Mouse (Mus musculus): Measurements from ENCODE around the gene Fabp7. TPM values are rescaled to one million over a fixed set of nuclear protein-coding genes. Genes with fewer than 3 reads are reported as not detected.

Fabp7 gene
- polyA plus RNA-seq, 1 experiment from 2014 or later: 31.2 TPM

DNA sequence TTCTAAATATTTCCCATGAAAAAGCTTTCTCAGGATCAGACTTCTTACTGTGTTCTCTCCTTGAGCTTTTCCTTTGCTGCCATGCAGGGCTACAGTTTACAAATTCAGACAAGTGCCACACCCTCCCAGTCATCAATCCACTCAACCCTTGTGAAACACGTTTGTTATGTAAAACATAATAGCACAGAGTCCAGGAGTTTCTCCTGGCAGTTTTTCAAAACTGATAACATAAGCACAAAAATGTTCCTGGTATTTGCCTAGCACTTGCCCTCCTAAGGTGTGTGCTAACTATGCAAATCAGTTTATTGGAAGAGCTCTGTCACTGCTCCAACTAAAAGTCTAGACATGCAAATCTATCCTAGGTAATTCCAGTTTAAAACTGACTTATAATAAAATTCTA lies 21.6 kb upstream of the Fabp7 start:
- H3K4me2 ChIP-seq (replicated peaks; ENCODE audit: low read depth): no peak overlapping the region
- no peak overlapping the region for H3K9ac ChIP-seq (ENCODE audit: low read length)

DNA sequence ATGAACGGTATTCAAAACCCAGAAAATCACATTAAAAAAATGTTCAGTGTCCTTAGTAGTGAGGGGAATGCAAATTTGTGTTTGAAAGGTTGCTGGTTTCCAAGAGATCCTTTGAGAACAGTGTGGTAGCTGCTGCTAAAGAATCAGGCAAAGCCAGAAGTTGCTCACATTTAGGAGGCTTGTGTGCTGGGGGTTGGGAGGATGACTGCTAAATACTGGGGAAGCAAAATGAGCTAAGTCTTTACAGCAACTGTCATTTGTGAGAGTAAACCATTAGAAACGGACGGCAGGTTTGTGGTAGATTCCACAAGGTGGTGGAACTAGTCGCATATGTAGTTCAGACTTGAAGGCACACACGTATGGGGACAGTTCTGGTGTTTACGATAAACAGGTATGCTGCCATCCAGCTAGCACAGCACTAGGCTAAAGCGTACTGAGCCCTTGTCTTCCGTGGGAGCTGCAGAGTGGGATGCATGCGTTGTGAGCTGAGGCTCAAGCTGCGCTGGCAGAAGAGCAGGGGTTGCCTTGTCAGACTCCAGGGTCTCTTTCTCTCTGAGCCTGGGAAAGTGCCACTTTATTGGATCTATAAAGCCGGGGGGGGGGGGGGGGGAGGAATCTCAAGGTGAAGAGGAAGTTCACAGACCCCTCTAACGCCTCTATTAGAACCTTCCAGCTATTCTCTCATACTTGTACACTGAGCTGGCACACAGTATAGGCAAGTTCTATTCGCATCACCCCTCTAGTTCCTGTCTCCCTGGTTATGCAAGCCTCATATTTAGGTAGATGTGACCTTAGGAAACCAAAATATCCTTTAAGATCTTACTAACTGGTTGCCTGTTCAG lies 1.2 kb upstream of the Fabp7 start:
- Histone ChIP-seq H3K4me1 (replicated peaks; ENCODE audit: control insufficient read depth, insufficient read depth) (no peaks in the 10 kb centered on the region), H3K9ac (ENCODE audit: low read length) (no peak overlapping the region), H3K27ac (replicated peaks) (no peak overlapping the region), H3K4me3 (ENCODE audit: low read depth, low read length) (no peak overlapping the region), H3K9me3 (ENCODE audit: control insufficient read depth, low read length) (no peaks in the 10 kb centered on the region), H3K27me3 (ENCODE audit: control insufficient read depth, insufficient read depth, low read length) (no peaks in the 10 kb centered on the region), H3K36me3 (ENCODE audit: control insufficient read depth, insufficient read depth, low read length) (no peaks in the 10 kb centered on the region), H3K4me2 (replicated peaks; ENCODE audit: low read depth) (no peak overlapping the region)
- DNase-seq (ENCODE audit: low spot score): no peak
- 49% methylated on average over 12 of the region's 13 CpGs for WGBS
- TF ChIP-seq EP300 (optimal IDR thresholded peaks at IDR 0.05): no peak
- TF ChIP-seq CTCF (IDR thresholded peaks at IDR 0.05; ENCODE audit: low read depth): no peak
- ATAC-seq (ENCODE audit: low FRiP score, low TSS enrichment): no peak

More for the DNA sequence above, 21.6 kb upstream of the Fabp7 start:
- ATAC-seq (ENCODE audit: low FRiP score, low TSS enrichment) (peak; percentile 96), DNase-seq (ENCODE audit: low spot score) (peak; percentile 39)
- 3% methylated on average over 1 of the region's 1 CpGs for WGBS
- Histone ChIP-seq H3K9me3 (ENCODE audit: control insufficient read depth, low read length) (no peaks in the 10 kb centered on the region), H3K27me3 (ENCODE audit: control insufficient read depth, insufficient read depth, low read length) (no peaks in the 10 kb centered on the region), H3K27ac (replicated peaks) (no peak overlapping the region), H3K4me1 (replicated peaks; ENCODE audit: control insufficient read depth, insufficient read depth) (no peaks in the 10 kb centered on the region), H3K4me3 (ENCODE audit: low read depth, low read length) (no peak overlapping the region), H3K36me3 (ENCODE audit: control insufficient read depth, insufficient read depth, low read length) (no peaks in the 10 kb centered on the region)
- TF ChIP-seq EP300 (optimal IDR thresholded peaks at IDR 0.05) (no peak), CTCF (IDR thresholded peaks at IDR 0.05; ENCODE audit: low read depth) (no peak)

DNA sequence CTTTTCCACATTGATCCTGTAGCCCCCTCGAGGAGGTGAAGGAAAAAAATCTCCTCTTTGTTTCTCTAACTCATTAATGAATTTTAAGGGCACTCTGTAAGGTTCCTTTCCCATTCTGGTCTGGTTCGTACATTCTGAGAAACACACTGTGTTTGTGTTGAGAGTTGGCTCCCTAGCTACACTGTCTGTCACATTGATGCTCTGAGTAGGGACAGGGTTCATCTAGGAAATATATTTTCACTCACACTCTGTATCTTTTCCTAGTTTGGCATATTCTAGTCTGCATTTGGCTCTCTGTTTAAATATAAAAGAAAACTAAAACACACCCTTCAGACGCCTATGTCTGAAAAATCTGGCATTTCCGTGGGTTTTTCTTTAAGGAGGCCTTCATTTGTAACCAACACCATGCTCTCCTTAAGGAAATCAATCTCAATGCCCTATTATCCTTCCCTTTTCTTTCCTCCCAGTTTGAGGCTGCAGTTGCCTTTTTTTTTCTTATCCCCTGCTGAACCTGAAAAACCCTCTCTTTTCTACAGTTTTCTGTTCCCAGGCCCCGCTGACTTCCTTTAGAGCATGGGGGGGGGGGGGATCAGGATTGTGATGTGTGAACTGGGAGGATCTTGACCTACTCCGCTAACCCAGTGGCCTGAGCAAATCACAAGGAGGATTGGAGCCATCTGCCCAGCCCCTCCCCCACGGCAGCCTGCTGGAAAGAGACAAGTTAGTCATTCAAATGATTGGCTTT lies 378 bp upstream of the Fabp7 start:
- no peak overlapping the region for H3K4me3 ChIP-seq (ENCODE audit: low read depth, low read length)
- H3K9ac ChIP-seq (ENCODE audit: low read length): no peak overlapping the region
- H3K4me1 ChIP-seq (replicated peaks; ENCODE audit: control insufficient read depth, insufficient read depth): no peaks in the 10 kb centered on the region
- TF ChIP-seq EP300 (optimal IDR thresholded peaks at IDR 0.05) (no peak), CTCF (IDR thresholded peaks at IDR 0.05; ENCODE audit: low read depth) (no peak)
- 27% methylated on average over 7 of the region's 7 CpGs for WGBS
- no peaks in the 10 kb centered on the region for H3K27me3 ChIP-seq (ENCODE audit: control insufficient read depth, insufficient read depth, low read length)
- DNase-seq (ENCODE audit: low spot score) (peak; percentile 50), ATAC-seq (ENCODE audit: low FRiP score, low TSS enrichment) (no peak)
- no peak overlapping the region for H3K27ac ChIP-seq (replicated peaks)
- H3K4me2 ChIP-seq (replicated peaks; ENCODE audit: low read depth): no peak overlapping the region; the same call in 1 of the 2 replicates
- H3K9me3 ChIP-seq (ENCODE audit: control insufficient read depth, low read length): no peaks in the 10 kb centered on the region
- no peaks in the 10 kb centered on the region for H3K36me3 ChIP-seq (ENCODE audit: control insufficient read depth, insufficient read depth, low read length)

- H3K27ac ChIP-seq (replicated peaks): no peak overlapping the region
- TF ChIP-seq CTCF (IDR thresholded peaks at IDR 0.05; ENCODE audit: low read depth) (no peak), EP300 (optimal IDR thresholded peaks at IDR 0.05) (no peak)
- H3K9me3 ChIP-seq (ENCODE audit: control insufficient read depth, low read length): no peaks in the 10 kb centered on the region
- no peak overlapping the region for H3K4me3 ChIP-seq (ENCODE audit: low read depth, low read length)
- 76% methylated on average over 2 of the region's 2 CpGs for WGBS
- no peaks in the 10 kb centered on the region for H3K4me1 ChIP-seq (replicated peaks; ENCODE audit: control insufficient read depth, insufficient read depth)
- H3K27me3 ChIP-seq (ENCODE audit: control insufficient read depth, insufficient read depth, low read length): no peaks in the 10 kb centered on the region
- ATAC-seq (ENCODE audit: low FRiP score, low TSS enrichment): no peak
- no peak overlapping the region for H3K4me2 ChIP-seq (replicated peaks; ENCODE audit: low read depth)
- no peak overlapping the region for H3K9ac ChIP-seq (ENCODE audit: low read length)
- H3K36me3 ChIP-seq (ENCODE audit: control insufficient read depth, insufficient read depth, low read length): no peaks in the 10 kb centered on the region
- DNase-seq (ENCODE audit: low spot score): no peak
Measured at GRCm38 (mm10) chr10:57785552-57785951, 871 bp downstream of the Fabp7 start.

- Histone ChIP-seq H3K4me1 (replicated peaks; ENCODE audit: control insufficient read depth, insufficient read depth) (0 out of 2 replicates have a peak, but pooled peaks cover 2% of the 10 kb centered on the region), H3K27ac (replicated peaks) (no peak overlapping the region), H3K4me2 (replicated peaks; ENCODE audit: low read depth) (no peak overlapping the region), H3K9ac (ENCODE audit: low read length) (no peak overlapping the region), H3K36me3 (ENCODE audit: control insufficient read depth, insufficient read depth, low read length) (no peaks in the 10 kb centered on the region), H3K27me3 (ENCODE audit: control insufficient read depth, insufficient read depth, low read length) (no peaks in the 10 kb centered on the region), H3K4me3 (ENCODE audit: low read depth, low read length) (no peak overlapping the region), H3K9me3 (ENCODE audit: control insufficient read depth, low read length) (no peaks in the 10 kb centered on the region)
- DNase-seq (ENCODE audit: low spot score): no peak
- ATAC-seq (ENCODE audit: low FRiP score, low TSS enrichment): no peak
- no peak for TF ChIP-seq EP300 (optimal IDR thresholded peaks at IDR 0.05)
- no peak for TF ChIP-seq CTCF (IDR thresholded peaks at IDR 0.05; ENCODE audit: low read depth)
- 97% methylated on average over 1 of the region's 1 CpGs for WGBS
Measured at GRCm38 (mm10) chr10:57792957-57793356, 8.3 kb downstream of the Fabp7 start.

Data from stomach, postnatal 0 days (tissue).